Mouse (Mus musculus) MEL (cell line): ENCODE results near the gene Heg1. TPM values are rescaled to one million over a fixed set of nuclear protein-coding genes. Genes with fewer than 3 reads are reported as not detected.

Experiments used
- DNase-seq: peaks from one replicate; pipeline ENCODE4 v3.0.0; 2011; ENCODE audit warnings: low read depth, low spot score
- H3K27ac ChIP-seq: 2 replicates; pipeline ENCODE4 v1.5.1; 2012; ENCODE audit warnings: low read depth, mild to moderate bottlenecking, control low read depth, low read length, moderate library complexity; ENCODE audit not compliant: control insufficient read depth
- H3K27me3 ChIP-seq, 2 experiments: fragments of 150-350 bp in 1 of 2; sonication (generic) in 1 of 2; 2 replicates each; pipeline ENCODE4 v1.6.1; 2012; ENCODE audit warnings: low read length in 2 of 2, mild to moderate bottlenecking in 2 of 2, improper control_type of control experiment in 1 of 2, moderate library complexity in 1 of 2; ENCODE audit not compliant: insufficient read depth in 2 of 2, control insufficient read depth in 1 of 2
- H3K36me3 ChIP-seq, 2 experiments: 2 replicates each; pipeline ENCODE4 v1.6.1; 2012 to 2014; ENCODE audit warnings: low read length in 2 of 2, improper control_type of control experiment in 1 of 2, inconsistent platforms in 1 of 2, mild to moderate bottlenecking in 1 of 2; ENCODE audit not compliant: insufficient read depth in 2 of 2, control insufficient read depth in 1 of 2
- H3K4me1 ChIP-seq, 2 experiments: fragments of 150-350 bp in 1 of 2; sonication (generic) in 1 of 2; 2 replicates each; pipeline ENCODE4 v1.6.1; 2012; ENCODE audit warnings: low read length in 2 of 2, improper control_type of control experiment in 1 of 2, mild to moderate bottlenecking in 1 of 2; ENCODE audit not compliant: insufficient read depth in 2 of 2, control insufficient read depth in 1 of 2
- H3K4me3 ChIP-seq, 2 experiments: fragments of 150-350 bp in 1 of 2; sonication (generic) in 1 of 2; 2 replicates each; pipeline ENCODE4 v1.5.1; 2012; ENCODE audit warnings: low read depth in 2 of 2, low read length in 2 of 2, mild to moderate bottlenecking in 2 of 2, moderate library complexity in 2 of 2, control low read depth in 1 of 2, improper control_type of control experiment in 1 of 2; ENCODE audit not compliant: control insufficient read depth in 1 of 2, insufficient read depth in 1 of 2
- H3K79me2 ChIP-seq: 2 replicates; pipeline ENCODE4 v1.6.1; 2012; ENCODE audit warnings: mild to moderate bottlenecking, low read length, moderate library complexity; ENCODE audit not compliant: control insufficient read depth, poor library complexity, insufficient read depth
- H3K9ac ChIP-seq: 2 replicates; pipeline ENCODE4 v1.6.1; 2012; ENCODE audit warnings: low read depth, mild to moderate bottlenecking, control low read depth, low read length, moderate library complexity; ENCODE audit not compliant: control insufficient read depth, poor library complexity, severe bottlenecking
- H3K9me3 ChIP-seq: fragments of 150-350 bp; sonication (generic); replicated peaks from 2 replicates; pipeline ENCODE4 v1.6.1; 2012; ENCODE audit warnings: mild to moderate bottlenecking, low read length, improper control_type of control experiment, moderate library complexity; ENCODE audit not compliant: insufficient read depth
- CTCF ChIP-seq, 3 experiments: IDR thresholded peaks in 2 of 3; conservative IDR thresholded peaks in 1 of 3; 2 replicates each; pipeline ENCODE4 v1.5.1; 2011 to 2012; ENCODE audit warnings: low read length in 3 of 3, low read depth in 2 of 3, mild to moderate bottlenecking in 2 of 3, improper control_type of control experiment in 1 of 3, inconsistent platforms in 1 of 3, mixed read lengths in 1 of 3, moderate library complexity in 1 of 3; ENCODE audit not compliant: control insufficient read depth in 1 of 3, insufficient read depth in 1 of 3, poor library complexity in 1 of 3, severe bottlenecking in 1 of 3
- GABPA ChIP-seq: IDR thresholded peaks from 2 replicates; pipeline ENCODE4 v1.6.1; 2012; ENCODE audit warnings: low read depth, mild to moderate bottlenecking, inconsistent platforms, low read length, improper control_type of control experiment, moderate library complexity
- HCFC1 ChIP-seq: IDR thresholded peaks from 2 replicates; pipeline ENCODE4 v1.6.1; 2012; ENCODE audit warnings: low read depth, mild to moderate bottlenecking, inconsistent platforms, low read length, improper control_type of control experiment, moderate library complexity
- MAFK ChIP-seq: IDR thresholded peaks from 2 replicates; pipeline ENCODE4 v1.6.1; 2011; ENCODE audit warnings: low read depth, mild to moderate bottlenecking, low read length, improper control_type of control experiment, borderline replicate concordance
- MXI1 ChIP-seq: IDR thresholded peaks from 2 replicates; pipeline ENCODE4 v1.6.1; 2011; ENCODE audit warnings: mild to moderate bottlenecking, low read depth, low read length, improper control_type of control experiment
- MYB ChIP-seq: IDR thresholded peaks from 2 replicates; pipeline ENCODE4 v1.6.1; 2011; ENCODE audit warnings: mild to moderate bottlenecking, low read depth, low read length, improper control_type of control experiment
- POLR2A ChIP-seq, 2 experiments: IDR thresholded peaks; 2 replicates each; pipeline ENCODE4 v1.6.1; 2011 to 2012; ENCODE audit warnings: low read length in 2 of 2, mild to moderate bottlenecking in 2 of 2, control low read depth in 1 of 2, improper control_type of control experiment in 1 of 2, low read depth in 1 of 2, moderate library complexity in 1 of 2; ENCODE audit not compliant: control insufficient read depth in 1 of 2, insufficient read depth in 1 of 2, poor library complexity in 1 of 2
- POLR2AphosphoS2 ChIP-seq: IDR thresholded peaks from 2 replicates; pipeline ENCODE4 v1.6.1; 2011; ENCODE audit warnings: low read length, improper control_type of control experiment
- POLR2AphosphoS5 ChIP-seq: IDR thresholded peaks from 2 replicates; pipeline ENCODE4 v1.6.1; 2012; ENCODE audit warnings: low read depth, borderline replicate concordance, mild to moderate bottlenecking, inconsistent platforms, low read length, moderate library complexity, mixed read lengths
- SMC3 ChIP-seq: IDR thresholded peaks from 2 replicates; pipeline ENCODE4 v1.6.1; 2011; ENCODE audit warnings: low read depth, low read length, improper control_type of control experiment
- TCF12 ChIP-seq: IDR thresholded peaks from 2 replicates; pipeline ENCODE4 v1.6.1; 2014; ENCODE audit warnings: low read depth, mild to moderate bottlenecking, inconsistent platforms, low read length, improper control_type of control experiment, moderate library complexity
- UBTF ChIP-seq: IDR thresholded peaks from 2 replicates; pipeline ENCODE4 v1.6.1; 2012; ENCODE audit warnings: low read depth, mild to moderate bottlenecking, inconsistent platforms, low read length, improper control_type of control experiment, moderate library complexity, borderline replicate concordance; ENCODE audit not compliant: insufficient read depth
- ZMIZ1 ChIP-seq: IDR thresholded peaks from 2 replicates; pipeline ENCODE4 v1.6.1; 2012; ENCODE audit warnings: low read depth, mild to moderate bottlenecking, inconsistent platforms, low read length, improper control_type of control experiment, moderate library complexity
- polyA plus RNA-seq, 2 experiments: library from polyadenylated mRNA; stranded (reverse) in 1 of 2; unstranded in 1 of 2; fragments of >175 nt in 1 of 2; fragments of >200 nt in 1 of 2; gene quantifications; 2 replicates each; pipeline versions ENCODE4 v1.2.1 to v1.2.4; 2012; ENCODE audit warnings: low replicate concordance in 2 of 2, low read depth in 1 of 2; ENCODE audit not compliant: insufficient read length in 2 of 2, insufficient read depth in 1 of 2, missing spikeins in 1 of 2
- total RNA-seq: library from RNA; depleted of rRNA; stranded (reverse); fragments of 300-350 nt; gene quantifications from 2 replicates; pipeline ENCODE4 v1.2.3, GENCODE M21; 2012

The Heg1 gene
- total and polyA plus RNA-seq, 3 experiments, result 4.1 to 72.0 (median 6.9) TPM

DNA sequence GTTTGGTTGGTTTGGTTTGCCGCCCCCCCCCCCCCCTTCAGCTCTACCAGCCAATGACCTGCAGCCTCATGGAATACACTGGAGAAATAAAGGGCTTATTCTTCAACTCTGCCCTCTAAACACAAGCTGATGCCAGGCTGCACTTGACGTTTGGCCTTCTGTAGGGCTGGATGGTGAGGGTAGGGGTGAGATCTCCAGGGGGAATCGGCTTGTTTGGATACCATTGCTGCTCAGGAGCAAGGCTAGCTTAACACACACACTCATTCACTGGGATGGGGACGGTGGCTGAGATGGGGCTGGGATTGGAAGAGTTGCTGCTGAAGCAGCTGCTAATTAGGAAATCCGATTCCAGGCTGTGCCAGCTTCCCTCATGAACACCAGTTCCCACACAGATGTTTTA is 16.4 kb downstream of the Heg1 start:
- Histone ChIP-seq H3K4me3 (no peak overlapping the region), H3K36me3 (no peaks in the 10 kb centered on the region), H3K9me3 (no peaks in the 10 kb centered on the region), H3K4me1 (no peaks in the 10 kb centered on the region), H3K27ac (no peak overlapping the region), H3K79me2 (no peaks in the 10 kb centered on the region), H3K9ac (no peak overlapping the region), H3K27me3 (no peaks in the 10 kb centered on the region)
- DNase-seq, result no peak
- TF ChIP-seq MAFK, result no peak
- TF ChIP-seq GABPA, result no peak
- TF ChIP-seq POLR2A (IDR thresholded peaks at IDR 0.05; ENCODE audit: control insufficient read depth in 1 of 2, insufficient read depth in 1 of 2, low read depth in 1 of 2, low read length in 2 of 2, poor library complexity in 1 of 2), result no peak

- no peaks in the 10 kb centered on the region for H3K79me2 ChIP-seq
- no peaks in the 10 kb centered on the region for H3K27me3 ChIP-seq
- TF ChIP-seq SMC3, result no peak
- TF ChIP-seq MXI1, result no peak
- no peak for TF ChIP-seq ZMIZ1
- no peak for TF ChIP-seq HCFC1
- TF ChIP-seq POLR2A (IDR thresholded peaks at IDR 0.05; ENCODE audit: control insufficient read depth in 1 of 2, insufficient read depth in 1 of 2, low read depth in 1 of 2, low read length in 2 of 2, poor library complexity in 1 of 2), result no peak
- TF ChIP-seq TCF12, result no peak
- TF ChIP-seq POLR2AphosphoS5, result no peak
Measured at GRCm38 (mm10) chr16:33701872-33702271, 17.7 kb downstream of the Heg1 start.

DNA sequence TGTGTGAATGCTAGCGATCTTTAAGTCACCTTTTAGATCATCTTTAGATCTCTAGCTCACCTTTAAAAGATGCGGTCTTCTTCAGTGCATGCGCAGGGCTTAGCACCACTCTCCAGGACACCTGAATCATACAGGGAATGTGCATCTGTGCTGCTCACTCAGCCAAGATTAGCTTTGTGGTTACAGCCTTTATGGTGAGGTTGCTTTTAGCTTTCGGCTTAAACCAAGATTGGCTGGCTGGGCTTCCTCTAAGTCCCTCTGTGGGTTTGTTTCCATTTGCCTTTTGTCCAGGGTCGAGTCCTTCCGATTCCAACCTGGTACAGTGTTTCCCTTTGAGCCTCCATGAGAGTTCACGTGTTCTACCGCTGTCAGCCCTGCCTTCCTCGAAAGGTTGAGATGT is 20.1 kb downstream of the Heg1 start:
- DNase-seq, result no peak
- Histone ChIP-seq H3K79me2 (no peaks in the 10 kb centered on the region), H3K9ac (no peak overlapping the region), H3K36me3 (no peaks in the 10 kb centered on the region), H3K9me3 (no peaks in the 10 kb centered on the region), H3K27ac (no peak overlapping the region), H3K4me3 (no peak overlapping the region), H3K4me1 (no peaks in the 10 kb centered on the region), H3K27me3 (no peaks in the 10 kb centered on the region)
- no peak for TF ChIP-seq POLR2AphosphoS2
- no peak for TF ChIP-seq UBTF
- no peak for TF ChIP-seq CTCF (IDR thresholded peaks at IDR 0.05 in 2 of 3, conservative IDR thresholded peaks at IDR 0.05 in 1 of 3; ENCODE audit: control insufficient read depth in 1 of 3, insufficient read depth in 1 of 3, low read depth in 2 of 3, low read length in 3 of 3, poor library complexity in 1 of 3, severe bottlenecking in 1 of 3)
- no peak for TF ChIP-seq MYB

More at GRCm38 (mm10) chr16:33701872-33702271, 17.7 kb downstream of the Heg1 start:
- no peak overlapping the region for H3K4me3 ChIP-seq
- DNase-seq, result no peak
- H3K9me3 ChIP-seq, result no peaks in the 10 kb centered on the region
- no peaks in the 10 kb centered on the region for H3K4me1 ChIP-seq
- no peak overlapping the region for H3K27ac ChIP-seq
- H3K36me3 ChIP-seq, result no peaks in the 10 kb centered on the region
- no peak overlapping the region for H3K9ac ChIP-seq
